ENCODE assay signal across 25 mouse cellular contexts in genomic region chr14:34314796-34315195, GRCm38 (mm10). TPM values are rescaled to one million over a fixed set of nuclear protein-coding genes. Genes with fewer than 3 reads are reported as not detected.
A peak's percentile ranks its signal among the peaks of the same experiment; 100 is the strongest.
DNase-seq lines count a peak whose midpoint lies in the region; ATAC-seq and TF ChIP-seq lines count a peak whose summit lies in the region.
"Had no signal": no experiment of that assay in that cellular context is flagged by ENCODE, and none has a peak within 500 bp of the region (broad histone marks: within the 10 kb centered on the region; RNA-seq: fewer than 3 reads in every experiment).

No protein-coding gene starts in this region.

- H3K4me2 ChIP-seq in hindbrain, embryonic 13.5 days, result 0 out of 2 replicates have a peak overlapping the region, but pooled peaks have one; percentile 13
- no peak overlapping the region; the same call in 1 of the 2 replicates for H3K4me2 ChIP-seq in hindbrain, embryonic 14.5 days (replicated peaks)
- H3K4me2 ChIP-seq in kidney, embryonic 16.5 days (replicated peaks; ENCODE audit: low read depth, low read length), result 0 out of 2 replicates have a peak overlapping the region, but pooled peaks have one; percentile 18
- no peak overlapping the region for H3K4me2 ChIP-seq in kidney, embryonic 14.5 days (replicated peaks; ENCODE audit: low read depth, low read length)
- peak overlapping the region; percentile 20 for H3K4me2 ChIP-seq in midbrain, postnatal 0 days (ENCODE audit: low read depth, low read length, poor library complexity, severe bottlenecking)
- no peak overlapping the region for H3K4me2 ChIP-seq in midbrain, embryonic 15.5 days
- H3K4me2 ChIP-seq: forebrain, embryonic 12.5 days; limb, embryonic 15.5 days had no signal

- no peak for ATAC-seq in hindbrain, embryonic 13.5 days (ENCODE audit: low FRiP score)
- no peak for ATAC-seq in hindbrain, embryonic 14.5 days (ENCODE audit: low FRiP score)
- ATAC-seq in kidney, embryonic 16.5 days (ENCODE audit: low FRiP score, low TSS enrichment), result no peak
- ATAC-seq in kidney, embryonic 14.5 days (ENCODE audit: low FRiP score, low TSS enrichment), result no peak
- no peak for ATAC-seq in midbrain, postnatal 0 days (ENCODE audit: low FRiP score)
- no peak for ATAC-seq in midbrain, embryonic 15.5 days (replicated peaks)
- ATAC-seq: intestine, embryonic 16.5 days; Patski had no signal

- no peak overlapping the region for H3K4me3 ChIP-seq in hindbrain, embryonic 13.5 days
- no peak overlapping the region for H3K4me3 ChIP-seq in hindbrain, embryonic 14.5 days (replicated peaks; ENCODE audit: low read length)
- H3K4me3 ChIP-seq in kidney, embryonic 16.5 days (ENCODE audit: low read length), result no peak overlapping the region
- no peak overlapping the region for H3K4me3 ChIP-seq in kidney, embryonic 14.5 days (ENCODE audit: low read length)
- no peak overlapping the region for H3K4me3 ChIP-seq in midbrain, postnatal 0 days (ENCODE audit: low read depth, low read length)
- no peak overlapping the region for H3K4me3 ChIP-seq in midbrain, embryonic 15.5 days
- H3K4me3 ChIP-seq: forebrain, embryonic 12.5 days; limb, embryonic 15.5 days had no signal

- 90% methylated on average over 3 of the region's 3 CpGs for WGBS in hindbrain, embryonic 13.5 days
- 87% methylated on average over 3 of the region's 3 CpGs for WGBS in hindbrain, embryonic 14.5 days
- WGBS in kidney, embryonic 16.5 days, result 75% methylated on average over 3 of the region's 3 CpGs
- 73% methylated on average over 3 of the region's 3 CpGs for WGBS in kidney, embryonic 14.5 days
- 85% methylated on average over 3 of the region's 3 CpGs for WGBS in midbrain, postnatal 0 days
- whole genome bisulfite sequencing in midbrain, embryonic 15.5 days, result 87% methylated on average over 3 of the region's 3 CpGs

- H3K9me3 ChIP-seq in hindbrain, embryonic 13.5 days, result no peaks in the 10 kb centered on the region
- H3K9me3 ChIP-seq in hindbrain, embryonic 14.5 days (ENCODE audit: control insufficient read depth, low read length), result no peaks in the 10 kb centered on the region
- no peaks in the 10 kb centered on the region for H3K9me3 ChIP-seq in kidney, embryonic 16.5 days (ENCODE audit: low read length)
- no peaks in the 10 kb centered on the region for H3K9me3 ChIP-seq in kidney, embryonic 14.5 days (ENCODE audit: control insufficient read depth, low read length)
- no peaks in the 10 kb centered on the region for H3K9me3 ChIP-seq in midbrain, postnatal 0 days (ENCODE audit: low read length)
- no peaks in the 10 kb centered on the region for H3K9me3 ChIP-seq in midbrain, embryonic 15.5 days
- H3K9me3 ChIP-seq: forebrain, embryonic 12.5 days; limb, embryonic 15.5 days had no signal

- peaks cover 26% of the 10 kb centered on the region for H3K4me1 ChIP-seq in hindbrain, embryonic 13.5 days (replicated peaks)
- H3K4me1 ChIP-seq in hindbrain, embryonic 14.5 days (replicated peaks; ENCODE audit: control insufficient read depth, insufficient read depth, low read length), result peaks cover 31% of the 10 kb centered on the region
- H3K4me1 ChIP-seq in kidney, embryonic 16.5 days (ENCODE audit: insufficient read depth, low read length), result peaks cover 28% of the 10 kb centered on the region
- H3K4me1 ChIP-seq in kidney, embryonic 14.5 days (ENCODE audit: control insufficient read depth, insufficient read depth, low read length), result peaks cover 13% of the 10 kb centered on the region; the same call in 1 of the 2 replicates
- H3K4me1 ChIP-seq in midbrain, postnatal 0 days (ENCODE audit: insufficient read depth, low read length), result peaks cover 12% of the 10 kb centered on the region; the same call in 1 of the 2 replicates
- peaks cover 28% of the 10 kb centered on the region for H3K4me1 ChIP-seq in midbrain, embryonic 15.5 days

- DNase-seq in hindbrain, embryonic 14.5 days (ENCODE audit: low spot score), result no peak
- DNase-seq in midbrain, postnatal 0 days (ENCODE audit: low spot score), result no peak
- DNase-seq in gastrocnemius, adult 18-20 months (ENCODE audit: low spot score), result no peak
- no peak for DNase-seq in embryo, embryonic 11 days
- DNase-seq: adrenal gland, adult 8-10 months; cerebellum, adult 8-10 months; gastrocnemius, postnatal 10 days; heart, adult 11 months; heart, postnatal 36 days; layer of hippocampus, postnatal 36 days; lung, postnatal 4 days had no signal

- no peak for TF ChIP-seq CTCF in midbrain, postnatal 0 days (IDR thresholded peaks at IDR 0.05)

- H3K36me3 ChIP-seq in hindbrain, embryonic 13.5 days, result peaks cover 9% of the 10 kb centered on the region
- peaks cover 18% of the 10 kb centered on the region for H3K36me3 ChIP-seq in hindbrain, embryonic 14.5 days (replicated peaks; ENCODE audit: control insufficient read depth, insufficient read depth)
- H3K36me3 ChIP-seq in kidney, embryonic 16.5 days (ENCODE audit: insufficient read depth, low read length), result 0 out of 2 replicates have a peak, but pooled peaks cover 11% of the 10 kb centered on the region
- peaks cover 5% of the 10 kb centered on the region; the same call in 1 of the 2 replicates for H3K36me3 ChIP-seq in kidney, embryonic 14.5 days (ENCODE audit: control insufficient read depth, insufficient read depth, low read length)
- H3K36me3 ChIP-seq in midbrain, postnatal 0 days (ENCODE audit: insufficient read depth, low read length), result peaks cover 3% of the 10 kb centered on the region; the same call in 1 of the 2 replicates
- H3K36me3 ChIP-seq in midbrain, embryonic 15.5 days (replicated peaks), result 0 out of 2 replicates have a peak, but pooled peaks cover 2% of the 10 kb centered on the region

- H3K27ac ChIP-seq in hindbrain, embryonic 13.5 days, result no peak overlapping the region
- no peak overlapping the region for H3K27ac ChIP-seq in hindbrain, embryonic 14.5 days
- no peak overlapping the region for H3K27ac ChIP-seq in kidney, embryonic 16.5 days (ENCODE audit: low read length)
- H3K27ac ChIP-seq in kidney, embryonic 14.5 days (ENCODE audit: low read depth, low read length), result no peak overlapping the region
- no peak overlapping the region for H3K27ac ChIP-seq in midbrain, postnatal 0 days (ENCODE audit: low read depth, low read length)
- H3K27ac ChIP-seq in midbrain, embryonic 15.5 days, result no peak overlapping the region
- H3K27ac ChIP-seq: forebrain, embryonic 12.5 days; limb, embryonic 15.5 days had no signal

- no peak overlapping the region for H3K9ac ChIP-seq in hindbrain, embryonic 13.5 days
- no peak overlapping the region for H3K9ac ChIP-seq in hindbrain, embryonic 14.5 days
- H3K9ac ChIP-seq in kidney, embryonic 16.5 days (replicated peaks; ENCODE audit: low read length), result no peak overlapping the region
- no peak overlapping the region for H3K9ac ChIP-seq in kidney, embryonic 14.5 days (ENCODE audit: low read depth, low read length)
- H3K9ac ChIP-seq in midbrain, postnatal 0 days (replicated peaks; ENCODE audit: low read length, poor library complexity, severe bottlenecking), result no peak overlapping the region
- no peak overlapping the region for H3K9ac ChIP-seq in midbrain, embryonic 15.5 days
- H3K9ac ChIP-seq: forebrain, embryonic 12.5 days; limb, embryonic 15.5 days had no signal

- H3K27me3 ChIP-seq in hindbrain, embryonic 13.5 days, result no peaks in the 10 kb centered on the region
- H3K27me3 ChIP-seq in hindbrain, embryonic 14.5 days (ENCODE audit: control insufficient read depth, insufficient read depth, low read length), result no peaks in the 10 kb centered on the region
- no peaks in the 10 kb centered on the region for H3K27me3 ChIP-seq in kidney, embryonic 16.5 days (ENCODE audit: insufficient read depth, low read length)
- H3K27me3 ChIP-seq in kidney, embryonic 14.5 days (ENCODE audit: control insufficient read depth, insufficient read depth, low read length), result no peaks in the 10 kb centered on the region
- H3K27me3 ChIP-seq in midbrain, postnatal 0 days (ENCODE audit: insufficient read depth, low read length), result no peaks in the 10 kb centered on the region
- H3K27me3 ChIP-seq in midbrain, embryonic 15.5 days (replicated peaks), result no peaks in the 10 kb centered on the region
- H3K27me3 ChIP-seq: forebrain, embryonic 12.5 days; limb, embryonic 15.5 days; Patski had no signal

RNA-seq across cellular contexts. Expression of gene Glud1, which starts 4.3 kb away (rescaled TPM):
- polyA plus RNA-seq in hindbrain, embryonic 13.5 days (2015; fragmentation: Nextera tagmentation; extraction: Ambion mirVana), result 88.5 and 100.0 TPM in 2 replicates
- polyA plus RNA-seq in hindbrain, embryonic 14.5 days (2014; fragmentation: Nextera tagmentation; extraction: Ambion mirVana), result 131 and 145 TPM in 2 replicates
- polyA plus RNA-seq in kidney, embryonic 16.5 days (2015; fragmentation: Nextera tagmentation; extraction: Ambion mirVana), result 114 and 116 TPM in 2 replicates
- 77.3 and 112 TPM in 2 replicates for polyA plus RNA-seq in kidney, embryonic 14.5 days (2014; fragmentation: Nextera tagmentation; extraction: Ambion mirVana)
- 185 and 192 TPM in 2 replicates for total RNA-seq in midbrain, postnatal 0 days (2014; rRNA removed)
- polyA plus RNA-seq in midbrain, postnatal 0 days (2015; fragmentation: Nextera tagmentation; extraction: Ambion mirVana), result 114 TPM in 2 replicates
- 92.5 and 99.2 TPM in 2 replicates for polyA plus RNA-seq in midbrain, embryonic 15.5 days (2015; fragmentation: Nextera tagmentation; extraction: Ambion mirVana)
- 100 to 1,000 TPM; 117 to 119 TPM for total RNA-seq in gastrocnemius, adult 18-20 months (2021)

RNA-seq across cellular contexts. Expression of gene Shld2, which starts 4.5 kb away (rescaled TPM):
- polyA plus RNA-seq in hindbrain, embryonic 13.5 days (2015; fragmentation: Nextera tagmentation; extraction: Ambion mirVana), result 5.9 and 8.7 TPM in 2 replicates
- 5.5 and 8.2 TPM in 2 replicates for polyA plus RNA-seq in hindbrain, embryonic 14.5 days (2014; fragmentation: Nextera tagmentation; extraction: Ambion mirVana)
- 9.9 and 10.0 TPM in 2 replicates for polyA plus RNA-seq in kidney, embryonic 16.5 days (2015; fragmentation: Nextera tagmentation; extraction: Ambion mirVana)
- 9.3 and 10.1 TPM in 2 replicates for polyA plus RNA-seq in kidney, embryonic 14.5 days (2014; fragmentation: Nextera tagmentation; extraction: Ambion mirVana)
- 6.4 and 8.2 TPM in 2 replicates for total RNA-seq in midbrain, postnatal 0 days (2014; rRNA removed)
- 6.9 and 8.5 TPM in 2 replicates for polyA plus RNA-seq in midbrain, postnatal 0 days (2015; fragmentation: Nextera tagmentation; extraction: Ambion mirVana)
- polyA plus RNA-seq in midbrain, embryonic 15.5 days (2015; fragmentation: Nextera tagmentation; extraction: Ambion mirVana), result 5.2 and 7.0 TPM in 2 replicates
- total RNA-seq in gastrocnemius, adult 18-20 months (2021), result 10 to 100 TPM; 10.0 to 12.9 TPM

RNA-seq across cellular contexts. Expression of gene Fam25c, which starts 40.4 kb away (rescaled TPM):
- polyA plus RNA-seq in hindbrain, embryonic 13.5 days (2015; fragmentation: Nextera tagmentation; extraction: Ambion mirVana), result not detected in 2 replicates
- not detected in 2 replicates for polyA plus RNA-seq in hindbrain, embryonic 14.5 days (2014; fragmentation: Nextera tagmentation; extraction: Ambion mirVana)
- polyA plus RNA-seq in kidney, embryonic 16.5 days (2015; fragmentation: Nextera tagmentation; extraction: Ambion mirVana), result 0.86 and 1.1 TPM in 2 replicates
- polyA plus RNA-seq in kidney, embryonic 14.5 days (2014; fragmentation: Nextera tagmentation; extraction: Ambion mirVana), result not detected in 2 replicates
- not detected in 2 replicates for total RNA-seq in midbrain, postnatal 0 days (2014; rRNA removed)
- not detected in 2 replicates for polyA plus RNA-seq in midbrain, postnatal 0 days (2015; fragmentation: Nextera tagmentation; extraction: Ambion mirVana)
- polyA plus RNA-seq in midbrain, embryonic 15.5 days (2015; fragmentation: Nextera tagmentation; extraction: Ambion mirVana), result not detected in 2 replicates
- not detected for total RNA-seq in gastrocnemius, adult 18-20 months (2021)
- total RNA-seq: adrenal gland, adult 8-10 months; gastrocnemius, postnatal 10 days; heart, postnatal 36 days; layer of hippocampus, adult 18-20 months; layer of hippocampus, postnatal 36 days; left cerebral cortex, postnatal 36 days had no signal
- polyA plus RNA-seq: embryonic facial prominence, embryonic 11.5 days; forebrain, embryonic 12.5 days; heart, embryonic 14.5 days; intestine, embryonic 16.5 days; neural tube, embryonic 11.5 days; Patski; small intestine, adult 2 months had no signal

RNA-seq across cellular contexts. Expression of gene Sncg, which starts 59.8 kb away (rescaled TPM):
- polyA plus RNA-seq in hindbrain, embryonic 13.5 days (2015; fragmentation: Nextera tagmentation; extraction: Ambion mirVana), result 235 and 244 TPM in 2 replicates
- polyA plus RNA-seq in hindbrain, embryonic 14.5 days (2014; fragmentation: Nextera tagmentation; extraction: Ambion mirVana), result 213 and 251 TPM in 2 replicates
- 7.0 and 9.0 TPM in 2 replicates for polyA plus RNA-seq in kidney, embryonic 16.5 days (2015; fragmentation: Nextera tagmentation; extraction: Ambion mirVana)
- 7.5 and 10.0 TPM in 2 replicates for polyA plus RNA-seq in kidney, embryonic 14.5 days (2014; fragmentation: Nextera tagmentation; extraction: Ambion mirVana)
- total RNA-seq in midbrain, postnatal 0 days (2014; rRNA removed), result 14.3 and 22.3 TPM in 2 replicates
- 26.1 and 36.8 TPM in 2 replicates for polyA plus RNA-seq in midbrain, postnatal 0 days (2015; fragmentation: Nextera tagmentation; extraction: Ambion mirVana)
- polyA plus RNA-seq in midbrain, embryonic 15.5 days (2015; fragmentation: Nextera tagmentation; extraction: Ambion mirVana), result 36.7 and 45.2 TPM in 2 replicates
- total RNA-seq in gastrocnemius, adult 18-20 months (2021), result 10 to 100 TPM in 1 of 2 experiments, 1 to 10 TPM in 1; 7.7 to 19.1 TPM
- polyA plus RNA-seq: Patski had no signal

Comparison
In these comparisons a context has a peak if more than half of its experiments do, and no peak if none do; other contexts are left out.
1. H3K4me2 ChIP-seq: peak in hindbrain, embryonic 13.5 days (single experiment), kidney, embryonic 16.5 days (single experiment) and midbrain, postnatal 0 days (single experiment); none in hindbrain, embryonic 14.5 days (single experiment), kidney, embryonic 14.5 days (single experiment) and midbrain, embryonic 15.5 days (single experiment).